Mouse (Mus musculus) cerebellum, adult 2 months (tissue): ENCODE results near the gene Ssbp1. TPM values are rescaled to one million over a fixed set of nuclear protein-coding genes. Genes with fewer than 3 reads are reported as not detected.

Experiments used
- DNase-seq, 2 experiments: peaks; one replicate each; pipeline ENCODE4 v3.0.0; 2021
- H3K27ac ChIP-seq: fragments of 200-500 bp; 2 replicates; pipeline ENCODE4 v1.5.1; 2012; ENCODE audit warnings: low read length, control low read depth, inconsistent platforms; ENCODE audit not compliant: insufficient read depth
- H3K27me3 ChIP-seq: fragments of 200-500 bp; 2 replicates; pipeline ENCODE4 v1.6.1; 2012; ENCODE audit warnings: inconsistent platforms, mild to moderate bottlenecking, low read length, moderate library complexity; ENCODE audit not compliant: control insufficient read depth, insufficient read depth
- H3K4me1 ChIP-seq: fragments of 200-500 bp; 2 replicates; pipeline ENCODE4 v1.6.1; 2011; ENCODE audit warnings: low read length; ENCODE audit not compliant: control insufficient read depth, insufficient read depth
- H3K4me3 ChIP-seq: fragments of 200-500 bp; replicated peaks from 2 replicates; pipeline ENCODE3; 2011; ENCODE audit warnings: mild to moderate bottlenecking, low read depth, low read length, control low read depth; ENCODE audit not compliant: insufficient read depth
- CTCF ChIP-seq: fragments of 200-500 bp; IDR thresholded peaks from 2 replicates; pipeline ENCODE4 v1.5.1; 2011; ENCODE audit warnings: low read depth, mild to moderate bottlenecking, control low read depth, low read length, moderate library complexity, borderline replicate concordance; ENCODE audit not compliant: insufficient read depth
- POLR2A ChIP-seq: fragments of 200-500 bp; IDR thresholded peaks from 2 replicates; pipeline ENCODE4 v1.6.1; 2011; ENCODE audit warnings: low read length, control low read depth, borderline replicate concordance; ENCODE audit not compliant: insufficient read depth
- WGBS: fragments of 180-500 bp; shearing (Covaris S2); methylation state at CpG from one replicate; pipeline ENCODE4 v1.1.7; 2018; 5-methylcytosine and 5-hydroxymethylcytosine counted together
- polyA plus RNA-seq: library from polyadenylated mRNA; depleted of rRNA; stranded (reverse); fragments of >200 nt; gene quantifications from 2 replicates; pipeline ENCODE4 v1.2.3, GENCODE M21; 2012; rRNA removed

The Ssbp1 gene
- 44.5 and 47.0 TPM in 2 replicates for polyA plus RNA-seq

DNA sequence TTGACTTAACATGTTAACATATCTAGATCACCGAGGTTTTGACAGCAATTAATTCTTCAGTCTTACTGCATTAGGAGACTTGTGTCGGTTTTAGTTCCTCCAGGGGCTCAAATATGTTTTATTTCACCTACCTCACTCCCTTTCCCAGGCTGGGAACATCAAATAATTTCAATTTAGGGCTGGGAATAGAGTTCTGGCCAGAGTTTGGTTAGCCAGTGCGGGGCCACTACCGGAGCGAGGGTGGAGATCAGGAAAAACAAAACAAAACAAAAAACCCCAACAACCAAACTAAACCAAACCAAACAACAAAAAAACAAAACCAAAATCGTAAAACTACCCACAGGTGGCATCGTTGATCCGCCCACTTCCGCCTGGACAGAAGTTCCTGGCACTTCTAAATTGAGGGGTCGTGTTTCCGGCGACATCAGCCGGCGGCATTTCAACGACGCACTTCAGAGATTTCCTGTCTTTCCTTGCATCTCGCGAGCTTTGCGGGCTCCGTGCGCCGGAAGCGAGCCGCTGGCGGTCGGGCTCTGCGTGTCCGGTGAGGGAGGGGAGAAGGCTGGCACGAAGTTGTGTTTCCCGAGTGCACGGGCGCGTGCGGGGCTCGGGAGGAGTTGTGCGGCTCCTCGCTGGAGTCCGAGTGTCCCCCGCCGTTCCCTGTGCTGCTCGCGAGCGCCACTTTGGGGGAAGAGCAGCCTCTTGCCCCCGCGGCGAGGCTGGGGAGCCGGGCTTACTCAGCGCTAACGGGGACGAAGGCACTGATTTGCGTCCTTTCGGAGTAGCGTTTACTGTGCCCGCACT, at the start of gene Ssbp1:
Gene Ssbp1, plus strand, starts transcription at position 437 of the 804 bp plus-strand sequence.
- TF ChIP-seq POLR2A: peak; percentile 90
- no peak for TF ChIP-seq CTCF
- H3K27me3 ChIP-seq: no peaks in the 10 kb centered on the region
- peak within 1 kb of the TSS; percentile 62 for H3K4me3 ChIP-seq
- under 1% methylated on average over 54 of the region's 54 CpGs for WGBS
- DNase-seq: peak; percentile 92
- no peaks in the 10 kb centered on the region; the same call in 1 of the 2 replicates for H3K4me1 ChIP-seq
- peak within 1 kb of the TSS; percentile 67 for H3K27ac ChIP-seq

DNA sequence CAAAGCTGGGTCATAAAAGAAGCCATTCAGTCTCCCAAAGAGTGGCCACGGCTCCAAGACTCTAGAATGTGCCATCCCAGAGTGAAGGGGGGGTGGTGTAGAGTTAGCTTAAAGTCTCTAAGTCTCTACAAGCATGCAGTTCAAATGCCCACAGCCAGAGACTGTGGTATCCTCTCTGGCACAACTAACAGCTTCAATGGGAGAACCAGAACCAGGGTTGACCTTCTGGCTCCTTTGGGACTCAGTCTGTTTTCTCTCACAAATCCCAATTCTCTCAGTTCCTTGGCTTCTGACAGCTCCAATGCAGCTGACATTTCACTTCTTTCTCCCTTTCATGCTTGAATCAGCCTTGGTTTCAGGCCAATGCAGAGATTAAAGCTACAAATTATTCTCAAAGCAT, 48.1 kb upstream of the Ssbp1 start:
- no peak for TF ChIP-seq CTCF
- no peak for TF ChIP-seq POLR2A
- H3K27ac ChIP-seq: peak overlapping the region; percentile 26
- 6% methylated on average over 1 of the region's 1 CpGs for WGBS
- H3K4me3 ChIP-seq: no peak overlapping the region
- DNase-seq: peak in 1 of 2 experiments; percentile 48
- H3K27me3 ChIP-seq: no peaks in the 10 kb centered on the region
- H3K4me1 ChIP-seq: peaks cover 47% of the 10 kb centered on the region

DNA sequence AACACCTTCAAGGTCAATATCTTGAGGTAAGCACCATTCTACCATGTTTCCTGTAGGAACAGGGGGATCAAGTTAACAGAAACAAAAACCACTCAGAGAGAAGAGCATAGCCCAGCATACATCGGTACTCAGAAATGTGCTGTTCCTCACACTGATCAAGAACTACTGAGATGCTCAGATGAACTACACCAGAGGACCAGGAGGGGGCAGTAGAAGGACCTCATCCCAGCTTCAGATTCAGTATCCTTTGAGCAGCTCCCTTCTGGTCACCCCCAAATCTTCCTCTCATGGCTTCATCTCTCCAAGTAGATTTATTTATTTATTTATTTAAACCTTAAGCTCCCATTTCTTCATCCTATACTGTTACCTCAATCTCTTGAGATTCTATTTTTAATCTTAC, 47.4 kb upstream of the Ssbp1 start:
- no peak overlapping the region for H3K27ac ChIP-seq
- TF ChIP-seq CTCF (peak; percentile 52; the same call in 1 of the 2 replicates), POLR2A (no peak)
- no peak overlapping the region for H3K4me3 ChIP-seq
- no peaks in the 10 kb centered on the region for H3K27me3 ChIP-seq
- H3K4me1 ChIP-seq: peaks cover 47% of the 10 kb centered on the region
- DNase-seq: peak in 1 of 2 experiments; percentile 59
- 47% methylated on average over 1 of the region's 1 CpGs for WGBS

DNA sequence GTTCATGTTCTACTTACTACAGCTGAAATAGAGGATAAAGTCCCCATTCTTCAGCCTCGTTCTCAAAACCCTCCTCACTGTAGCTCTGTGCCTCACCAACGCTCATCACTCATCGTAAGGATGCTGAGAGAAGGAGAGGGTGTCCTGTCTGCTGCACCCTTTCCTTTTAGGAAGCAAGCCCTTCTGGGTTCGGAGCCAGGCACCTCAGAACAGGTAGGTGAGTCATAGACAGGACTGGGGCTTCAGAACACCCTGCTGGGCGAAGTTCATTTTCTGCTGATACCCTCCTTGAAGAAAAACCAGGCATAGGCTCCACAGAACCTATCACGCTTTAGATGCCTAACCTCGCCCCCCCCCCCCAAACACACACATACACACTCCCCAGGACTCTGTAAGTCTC, 43.7 kb upstream of the Ssbp1 start:
- H3K27ac ChIP-seq: peak overlapping the region; percentile 83
- TF ChIP-seq POLR2A (no peak), CTCF (no peak)
- 29% methylated on average over 7 of the region's 7 CpGs for WGBS

DNA sequence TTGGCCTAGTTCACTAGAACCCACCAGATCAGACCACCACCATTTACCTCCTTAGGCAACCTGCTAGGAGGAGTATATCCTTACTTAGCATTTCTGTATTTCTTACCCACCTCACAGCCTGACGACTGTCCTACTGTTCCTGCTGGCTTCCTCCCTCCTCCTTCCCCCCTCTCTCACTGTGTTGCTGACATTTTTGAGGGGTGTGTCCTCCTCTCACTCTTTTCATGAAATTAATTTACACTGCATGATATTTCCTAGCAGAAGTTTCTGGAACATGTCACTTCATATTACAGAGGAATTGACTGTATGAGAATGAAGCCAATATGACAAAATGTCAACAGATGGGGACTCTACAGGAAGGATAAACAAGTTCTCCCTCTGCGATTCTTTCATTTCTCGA, 42.5 kb upstream of the Ssbp1 start:
- Histone ChIP-seq H3K4me1 (peaks cover 47% of the 10 kb centered on the region; the same call in 1 of the 2 replicates), H3K27me3 (no peaks in the 10 kb centered on the region), H3K27ac (peak overlapping the region; percentile 92), H3K4me3 (peak overlapping the region; percentile 33)
- peak in 1 of 2 experiments; percentile 78 for DNase-seq
- TF ChIP-seq CTCF (no peak), POLR2A (no peak)
- 7% methylated on average over 3 of the region's 3 CpGs for WGBS

More for the DNA sequence above, 43.7 kb upstream of the Ssbp1 start:
- peak in 1 of 2 experiments; percentile 62 for DNase-seq
- Histone ChIP-seq H3K4me1 (peaks cover 45% of the 10 kb centered on the region; the same call in 1 of the 2 replicates), H3K4me3 (peak overlapping the region; percentile 3), H3K27me3 (no peaks in the 10 kb centered on the region)

DNA sequence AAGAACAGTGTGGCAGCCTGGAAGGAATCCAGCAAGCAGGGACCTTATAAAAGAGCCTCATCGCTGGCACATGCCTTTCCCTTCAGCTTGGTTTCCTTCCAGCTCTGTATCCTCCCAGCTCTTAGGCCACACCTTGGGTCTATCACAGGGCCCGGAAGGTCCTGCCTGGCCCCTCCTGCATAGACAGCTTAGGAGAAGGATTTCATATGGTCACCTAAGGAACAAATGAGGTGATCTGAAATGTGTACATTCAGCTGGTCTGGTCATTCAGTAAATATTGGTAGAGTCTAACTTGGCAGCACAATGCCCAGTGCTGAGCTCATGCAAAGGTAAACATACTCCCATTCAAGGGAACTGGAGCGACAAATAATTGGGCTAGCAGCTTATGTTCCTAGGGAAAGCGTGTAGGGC, 41.6 kb upstream of the Ssbp1 start:
- Histone ChIP-seq H3K27ac (peak overlapping the region; percentile 83), H3K4me1 (peaks cover 47% of the 10 kb centered on the region; the same call in 1 of the 2 replicates), H3K27me3 (no peaks in the 10 kb centered on the region), H3K4me3 (no peak overlapping the region)
- 8% methylated on average over 4 of the region's 4 CpGs for WGBS
- peak; percentile 78 to 88 for DNase-seq
- TF ChIP-seq CTCF: no peak
- TF ChIP-seq POLR2A: no peak

DNA sequence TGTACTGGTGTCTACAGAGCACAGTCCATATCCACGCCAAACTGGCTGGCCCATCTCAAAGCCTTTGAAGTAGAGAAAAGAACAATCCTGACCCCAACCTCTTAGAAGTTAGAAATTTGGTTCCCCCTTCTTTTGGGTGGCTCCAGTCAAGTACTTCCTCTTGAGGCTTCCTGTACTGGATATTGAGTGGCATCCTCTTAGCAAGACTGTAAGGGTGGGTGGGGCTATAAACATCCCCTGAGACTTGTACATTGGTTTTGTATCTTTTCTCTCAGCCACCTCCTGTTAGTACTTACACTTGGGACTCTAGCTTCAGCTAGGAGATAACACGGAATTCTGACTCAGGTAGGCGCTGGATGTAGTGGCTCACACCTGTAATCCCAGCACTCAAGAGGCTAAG, 40.9 kb upstream of the Ssbp1 start:
- peaks cover 45% of the 10 kb centered on the region; the same call in 1 of the 2 replicates for H3K4me1 ChIP-seq
- H3K27me3 ChIP-seq: no peaks in the 10 kb centered on the region
- peak overlapping the region; percentile 83; the same call in 1 of the 2 replicates for H3K27ac ChIP-seq
- WGBS: 72% methylated on average over 3 of the region's 3 CpGs
- peak in 1 of 2 experiments; percentile 12 for DNase-seq
- TF ChIP-seq POLR2A: no peak
- TF ChIP-seq CTCF: no peak
- no peak overlapping the region for H3K4me3 ChIP-seq

DNA sequence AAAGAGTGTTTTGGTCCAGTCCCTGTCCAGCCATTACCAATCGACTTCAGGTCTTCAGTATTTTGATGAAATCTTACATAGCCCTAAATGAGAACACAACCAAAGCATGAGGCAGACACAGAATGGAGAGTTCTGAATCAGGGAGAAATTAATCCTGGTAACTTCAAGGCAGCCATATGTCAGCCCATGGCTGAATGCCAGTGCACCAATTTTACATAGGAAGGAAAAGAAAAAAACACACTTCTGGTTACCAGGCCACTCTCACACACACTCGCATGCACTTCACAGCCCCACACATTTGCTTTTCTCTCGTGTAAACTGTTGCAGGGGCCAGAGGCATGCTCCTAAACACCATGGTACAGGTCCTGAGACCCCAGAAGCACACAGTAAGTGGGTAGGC, 40.3 kb upstream of the Ssbp1 start:
- DNase-seq: peak; percentile 75 to 80
- Histone ChIP-seq H3K4me1 (peaks cover 41% of the 10 kb centered on the region; the same call in 1 of the 2 replicates), H3K27me3 (no peaks in the 10 kb centered on the region), H3K4me3 (peak overlapping the region; percentile 28), H3K27ac (peak overlapping the region; percentile 31)
- WGBS: 14% methylated on average over 3 of the region's 3 CpGs
- no peak for TF ChIP-seq CTCF
- no peak for TF ChIP-seq POLR2A

DNA sequence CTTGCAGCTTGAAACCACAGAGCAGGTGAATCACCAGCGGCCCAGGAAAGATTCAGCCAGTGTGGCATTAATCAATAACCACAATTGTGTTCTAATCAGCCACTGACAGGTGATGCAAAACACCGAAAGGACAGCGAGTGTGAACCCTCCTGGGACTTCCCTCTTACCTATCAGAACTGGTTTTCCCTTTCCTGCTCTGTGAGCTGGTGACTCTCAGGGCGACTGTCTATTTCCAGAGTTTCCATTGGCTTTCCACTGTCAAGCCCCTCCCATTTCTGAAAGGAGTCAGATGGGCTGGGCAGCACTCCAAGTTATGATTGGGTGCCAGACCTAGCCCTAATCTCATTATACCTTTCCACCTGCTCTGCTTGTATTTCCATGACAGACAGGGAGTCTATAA, 39.8 kb upstream of the Ssbp1 start:
- Histone ChIP-seq H3K4me3 (peak overlapping the region; percentile 28), H3K27me3 (no peaks in the 10 kb centered on the region), H3K4me1 (peaks cover 37% of the 10 kb centered on the region; the same call in 1 of the 2 replicates), H3K27ac (peak overlapping the region; percentile 72)
- DNase-seq: peak; percentile 86 to 92
- peak; percentile 15; the same call in 1 of the 2 replicates for TF ChIP-seq POLR2A
- no peak for TF ChIP-seq CTCF
- 7% methylated on average over 4 of the region's 4 CpGs for WGBS
